Mouse (Mus musculus) embryo, embryonic 10 days (tissue): ENCODE measurements around the gene Ell.

Experiments used
- DNase-seq: peaks from one replicate; pipeline ENCODE4 v3.0.0-alpha.2; 2015; ENCODE audit warnings: low spot score

The Ell gene

DNA sequence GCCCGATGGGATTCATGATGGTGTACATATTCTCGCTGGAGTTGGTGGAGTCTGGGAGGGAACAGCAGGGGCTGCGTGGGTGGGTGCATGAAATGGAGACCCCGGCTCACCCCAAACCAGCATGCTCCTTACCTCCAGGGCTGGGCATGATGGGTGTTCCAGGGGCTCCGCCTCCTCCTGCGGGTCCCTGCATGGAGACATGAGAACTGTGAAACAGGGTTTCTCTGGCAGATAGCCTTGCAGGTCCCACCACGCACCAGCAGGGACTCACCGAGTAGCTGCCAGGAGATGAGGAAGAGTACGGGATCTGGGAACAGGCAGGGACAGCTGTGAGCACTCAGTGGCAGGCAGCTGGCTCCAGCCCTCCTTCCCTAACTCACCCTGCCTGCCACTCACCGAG, 59.5 kb downstream of the Ell start:
- DNase-seq = peak; percentile 63

DNA sequence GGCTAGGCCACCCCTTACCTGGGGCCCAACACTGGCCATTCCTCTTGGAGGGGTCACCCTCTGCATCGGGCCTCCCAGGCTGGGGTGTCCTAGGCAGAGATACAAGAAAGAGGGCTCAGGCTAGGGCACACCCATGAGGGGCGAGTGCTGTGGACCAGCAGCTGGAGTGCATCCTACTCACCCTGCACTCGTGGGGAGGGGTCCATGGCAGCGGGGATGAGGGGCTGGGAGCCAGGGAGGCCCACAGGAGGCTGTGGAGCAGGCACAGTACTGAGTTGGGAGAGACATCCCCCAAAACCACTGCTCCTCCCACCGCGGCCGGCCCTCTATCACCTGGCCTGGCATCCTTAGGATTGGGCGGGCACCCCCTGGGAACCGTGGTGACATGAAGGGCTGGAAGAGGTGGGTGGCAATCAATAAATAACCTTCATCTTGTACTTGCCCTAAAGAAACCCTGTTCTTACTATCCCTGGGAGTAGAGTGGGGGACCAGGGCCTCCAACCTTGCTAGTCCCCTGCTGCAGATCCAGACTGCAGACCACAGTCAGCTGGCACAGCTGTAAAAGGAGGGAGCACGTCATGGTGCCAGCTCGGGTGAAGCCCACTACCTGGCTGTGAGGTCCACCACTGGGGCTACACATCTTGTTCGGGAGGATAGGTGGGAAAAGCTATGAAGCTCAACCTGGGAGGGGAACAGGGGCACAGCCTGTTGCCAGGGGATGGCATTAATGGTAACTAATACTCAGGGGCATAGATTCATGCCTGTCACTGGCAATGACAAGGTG, 60.4 kb downstream of the Ell start:
- no peak for DNase-seq

DNA sequence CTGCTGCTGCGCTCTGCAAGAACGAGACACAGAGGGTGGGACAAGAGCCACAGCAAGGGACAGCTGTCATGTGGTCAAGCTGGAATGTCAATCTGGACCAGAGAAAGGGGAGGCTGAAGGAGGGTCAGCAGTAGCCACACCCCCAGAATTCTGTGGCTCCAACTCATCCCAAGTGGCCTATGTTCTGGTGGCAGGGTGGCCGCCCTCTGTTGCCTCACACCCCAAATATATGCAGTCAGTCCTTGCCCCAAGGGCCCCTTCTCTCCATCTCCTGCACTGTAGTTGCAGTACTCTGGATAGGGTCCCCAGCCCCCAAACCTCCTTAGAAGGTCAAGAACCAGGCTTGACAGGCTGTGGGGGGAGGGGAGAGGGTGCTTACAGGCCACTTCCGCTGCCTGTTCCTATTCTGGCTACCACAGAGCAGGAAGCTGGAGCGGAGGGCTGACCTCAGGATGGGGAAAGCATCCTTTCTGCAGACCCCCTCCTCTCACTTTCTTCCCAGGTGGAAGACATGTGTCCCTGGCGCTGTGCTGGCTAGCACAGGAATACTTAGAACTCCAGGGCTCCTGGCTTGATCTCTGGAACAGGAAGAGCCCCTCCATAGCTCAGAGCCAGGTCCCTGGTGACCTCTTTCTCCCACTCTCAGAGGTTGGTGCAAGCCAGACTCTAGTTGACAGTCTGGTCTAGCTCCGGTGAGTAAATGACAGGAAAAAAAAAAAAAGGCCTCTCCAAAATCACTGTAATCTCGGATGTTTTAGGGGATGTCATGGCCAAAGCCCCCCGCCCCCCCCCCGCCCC, 61.4 kb downstream of the Ell start:
- peak; percentile 73 for DNase-seq

DNA sequence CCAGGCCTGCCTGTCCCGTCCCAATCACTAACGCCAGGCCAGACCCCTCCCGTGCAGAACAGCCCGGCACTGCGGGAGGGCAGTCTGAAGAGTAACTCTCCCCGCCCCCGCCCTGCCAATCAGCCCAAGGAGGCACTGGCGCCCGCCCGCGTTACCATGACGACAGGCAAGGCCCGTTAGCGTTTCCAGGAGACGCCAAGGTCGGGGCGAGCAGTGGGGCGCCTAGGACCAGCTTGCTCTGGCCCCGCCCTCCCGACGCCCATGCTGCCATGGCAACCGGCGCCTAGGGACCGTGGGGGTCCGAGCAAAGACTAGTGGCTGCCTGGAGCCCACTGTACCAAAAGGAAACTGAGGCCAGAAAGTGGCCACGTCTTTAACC, 62.0 kb downstream of the Ell start:
- DNase-seq = peak; percentile 98

DNA sequence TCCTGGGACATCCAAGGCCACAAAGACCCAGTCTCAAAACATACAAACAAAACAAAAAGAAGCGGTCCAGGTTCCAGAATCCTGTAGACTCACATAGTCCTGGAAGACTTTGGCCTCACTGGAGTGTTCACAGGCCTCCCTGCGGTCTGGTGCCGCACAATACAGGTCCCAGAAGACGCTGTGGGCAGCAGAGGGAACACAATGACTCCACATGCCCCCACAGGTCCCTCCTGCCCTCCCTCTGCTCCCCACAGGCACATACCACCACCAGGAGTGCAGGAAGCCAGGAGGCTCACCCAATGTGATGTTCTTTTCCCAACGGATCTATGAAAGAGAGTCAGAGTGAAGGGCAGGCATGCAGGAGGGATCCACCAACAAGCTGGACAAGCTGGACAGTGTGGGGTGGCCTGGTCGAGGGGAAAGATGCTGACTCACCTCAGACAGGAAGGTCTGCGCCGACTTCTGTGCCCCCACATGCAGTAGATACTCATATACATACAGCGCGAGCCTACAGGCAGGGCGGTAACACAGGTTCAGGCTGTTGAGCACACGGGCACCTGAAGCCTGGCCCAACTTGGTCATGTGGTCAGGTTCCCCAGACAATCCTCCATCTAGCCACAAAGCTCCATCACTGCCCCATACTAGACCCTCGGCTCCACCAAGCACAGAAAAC, 63.0 kb downstream of the Ell start:
- no peak for DNase-seq

DNA sequence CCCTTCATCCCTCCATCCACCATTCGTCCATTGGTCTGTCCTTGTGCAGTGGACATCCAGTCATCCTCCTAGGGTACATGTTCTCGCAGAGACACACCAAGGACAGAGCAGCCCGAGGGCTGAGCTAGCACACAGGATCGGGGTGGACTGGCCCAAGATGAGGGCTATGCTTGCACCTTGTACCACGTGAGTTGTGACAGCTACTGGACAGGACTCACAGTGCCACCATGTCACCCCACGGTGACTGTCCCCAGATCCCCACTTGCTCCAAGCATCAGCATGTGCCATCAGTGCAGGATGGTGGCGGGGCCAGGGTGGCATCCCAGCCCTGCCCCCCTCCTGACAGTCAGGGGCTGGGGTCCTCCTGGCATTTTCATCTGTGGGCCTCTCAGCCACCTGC, 65.3 kb downstream of the Ell start:
- no peak for DNase-seq

DNA sequence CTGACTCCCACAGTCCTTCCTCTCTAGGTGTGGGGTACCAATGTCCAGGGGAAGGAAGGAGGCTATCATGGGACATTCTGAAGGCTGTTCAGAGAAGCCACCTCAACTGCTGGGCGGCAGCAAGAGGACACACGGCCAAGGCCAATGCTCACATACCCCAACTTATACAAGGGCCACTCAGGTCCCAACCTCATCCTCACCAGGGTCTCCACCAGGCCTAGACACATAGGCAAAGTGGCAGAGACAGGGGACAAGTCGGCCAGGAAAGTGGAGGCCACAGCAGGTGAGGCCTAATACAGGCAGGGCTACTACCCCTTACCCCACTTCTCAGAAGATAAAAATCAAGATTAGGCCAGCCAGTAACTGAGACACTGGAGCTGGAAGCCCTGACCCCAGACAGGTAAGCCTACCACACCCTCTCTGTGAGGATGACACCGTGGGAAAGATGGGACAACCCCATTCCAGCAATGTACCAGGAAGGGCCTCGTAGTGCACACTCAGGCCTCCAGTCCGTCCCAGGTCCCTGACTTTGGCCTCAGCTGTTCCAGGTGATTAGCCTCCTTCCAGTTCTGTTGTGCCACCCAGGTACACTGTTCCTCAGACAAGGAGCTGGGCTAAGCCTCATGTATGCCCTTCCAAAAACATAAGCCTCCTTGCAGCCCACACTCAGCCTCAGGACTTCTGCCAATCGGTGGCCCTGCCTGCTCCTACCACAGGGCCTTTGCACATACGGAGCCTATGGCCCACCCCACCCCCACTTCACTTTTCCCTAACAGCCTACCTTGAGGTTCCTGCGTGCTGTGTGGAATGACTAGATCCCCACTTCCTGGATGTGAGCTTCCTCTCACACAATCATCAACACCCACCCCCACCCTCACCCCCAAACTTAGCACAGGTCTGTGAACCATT, 66.9 kb downstream of the Ell start:
- no peak for DNase-seq

DNA sequence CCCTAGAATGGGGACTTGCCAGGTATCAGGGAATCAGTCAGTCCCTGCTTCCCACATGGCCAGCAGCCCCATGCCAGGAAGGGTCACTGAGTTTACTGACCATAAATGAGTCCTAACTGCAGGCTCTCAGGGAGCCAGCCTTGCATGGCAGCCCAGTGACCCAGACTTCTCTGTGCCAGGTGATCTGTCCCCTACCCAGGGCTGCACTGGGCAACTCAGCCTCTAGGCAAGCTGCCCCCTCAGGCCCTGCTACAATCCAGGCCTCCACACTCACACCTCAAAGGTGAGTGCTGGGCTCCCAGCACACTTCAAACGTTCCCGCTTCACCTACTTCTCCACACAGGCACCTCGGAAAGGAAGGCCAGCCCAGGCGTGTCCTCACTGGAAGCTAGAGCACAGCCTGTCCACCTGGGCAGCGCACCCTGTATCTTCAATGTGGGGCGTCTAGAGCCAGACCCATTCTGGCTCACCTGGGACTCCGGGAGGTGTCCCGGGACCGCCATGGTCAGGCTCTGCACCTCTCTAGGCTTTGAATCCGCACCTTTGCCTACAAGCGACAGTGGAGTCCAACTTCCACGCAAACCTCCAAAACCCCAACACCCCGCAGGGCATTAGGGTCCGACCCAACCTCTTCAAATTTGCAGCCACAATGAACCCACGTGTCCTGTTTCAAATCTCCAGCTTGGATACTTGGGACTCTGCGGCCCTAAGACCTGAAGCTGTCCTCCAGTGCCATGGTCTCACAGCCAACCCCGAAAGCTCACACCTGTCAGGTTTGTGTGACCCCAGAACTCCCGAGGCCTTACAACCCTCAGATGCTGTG, 67.7 kb downstream of the Ell start:
- no peak for DNase-seq

DNA sequence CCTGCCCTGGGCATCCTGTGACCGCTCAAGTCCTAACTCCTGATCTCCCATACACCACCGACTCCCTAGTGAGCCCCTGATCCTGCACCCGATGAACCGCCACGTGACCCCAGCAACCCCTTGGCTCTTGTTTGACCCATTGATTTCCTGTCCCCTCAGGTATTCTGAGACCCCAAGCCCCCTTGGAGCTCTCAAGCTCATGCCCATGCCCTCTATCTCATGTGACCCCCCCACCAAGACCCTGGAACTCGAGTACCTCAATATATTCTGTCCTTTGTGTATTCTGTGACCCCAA, 68.3 kb downstream of the Ell start:
- DNase-seq = no peak

DNA sequence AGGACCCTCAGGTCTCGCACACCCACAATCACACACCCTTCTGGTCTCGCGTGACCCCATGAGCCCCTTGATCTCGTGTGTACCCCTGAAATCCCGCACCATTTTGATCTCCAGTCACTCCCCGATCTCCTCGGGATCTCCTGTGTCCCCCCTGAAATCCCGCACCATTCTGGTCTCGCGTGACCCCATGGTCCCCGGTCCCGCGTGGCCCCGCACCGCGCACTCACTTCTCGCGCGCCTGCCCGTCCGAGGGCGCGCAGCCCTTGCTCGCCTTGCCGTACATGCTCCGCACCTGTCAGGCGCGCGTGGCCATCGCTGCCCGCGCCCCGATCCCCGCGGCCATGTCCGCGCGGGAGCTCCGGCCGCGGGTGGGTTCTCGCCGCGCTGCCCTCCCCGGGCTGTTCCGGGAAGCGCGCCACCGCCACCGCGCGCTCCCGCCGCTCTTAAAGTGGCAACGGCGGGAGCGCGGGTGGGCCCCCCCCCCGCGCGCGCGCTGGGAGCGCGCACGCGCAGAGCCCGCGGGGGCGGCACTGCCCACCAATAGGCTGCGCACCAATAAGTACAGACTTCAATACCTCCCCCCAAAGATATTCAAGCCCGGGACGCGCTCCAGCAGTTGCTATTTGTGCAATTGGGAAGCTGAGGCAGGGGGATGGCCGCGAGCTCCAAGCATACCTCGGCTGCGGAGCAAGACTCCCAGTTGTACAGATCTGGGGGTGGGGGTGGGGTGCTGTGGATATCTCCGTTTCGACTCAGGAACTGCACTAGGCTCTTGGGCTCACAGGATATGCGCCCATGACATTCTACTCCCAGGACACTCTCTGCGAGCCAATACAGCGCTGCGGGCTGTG, 68.9 kb downstream of the Ell start:
- DNase-seq = peak; percentile 51

DNA sequence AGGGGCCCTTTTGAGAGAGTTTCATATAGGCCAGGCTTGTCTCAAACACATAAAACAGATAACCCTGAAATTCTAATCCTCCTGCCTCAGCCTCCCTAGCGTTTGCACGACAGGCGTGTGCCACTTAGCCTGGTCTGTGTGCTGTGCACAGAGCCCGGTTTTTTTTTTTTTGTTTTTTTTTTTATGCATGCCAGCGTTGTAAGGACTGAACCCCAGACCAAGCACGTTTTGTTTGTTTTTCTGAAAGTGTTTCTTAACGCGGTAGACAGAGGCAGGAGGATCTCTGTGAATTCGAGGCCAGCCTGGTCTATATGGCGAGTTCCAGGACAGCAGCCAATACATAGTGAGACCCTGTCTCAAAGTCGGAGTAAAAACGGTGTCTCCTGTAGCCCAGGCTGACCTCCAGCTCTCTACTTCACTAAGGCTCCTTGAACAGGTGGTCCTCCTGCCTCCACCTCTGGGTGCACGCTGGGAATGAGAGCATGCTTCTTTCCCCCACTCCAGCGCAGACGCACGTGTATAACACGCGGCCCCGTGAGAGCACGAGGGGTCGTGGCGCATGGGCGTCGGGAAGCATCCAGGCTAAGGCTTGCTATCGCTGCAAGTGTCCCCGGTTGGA, 69.6 kb downstream of the Ell start, which contains the start of gene Ssbp4:
TSS of gene Ssbp4 (minus strand) at position 124 of the 619 bp plus-strand sequence.
- DNase-seq = peak; percentile 35

DNA sequence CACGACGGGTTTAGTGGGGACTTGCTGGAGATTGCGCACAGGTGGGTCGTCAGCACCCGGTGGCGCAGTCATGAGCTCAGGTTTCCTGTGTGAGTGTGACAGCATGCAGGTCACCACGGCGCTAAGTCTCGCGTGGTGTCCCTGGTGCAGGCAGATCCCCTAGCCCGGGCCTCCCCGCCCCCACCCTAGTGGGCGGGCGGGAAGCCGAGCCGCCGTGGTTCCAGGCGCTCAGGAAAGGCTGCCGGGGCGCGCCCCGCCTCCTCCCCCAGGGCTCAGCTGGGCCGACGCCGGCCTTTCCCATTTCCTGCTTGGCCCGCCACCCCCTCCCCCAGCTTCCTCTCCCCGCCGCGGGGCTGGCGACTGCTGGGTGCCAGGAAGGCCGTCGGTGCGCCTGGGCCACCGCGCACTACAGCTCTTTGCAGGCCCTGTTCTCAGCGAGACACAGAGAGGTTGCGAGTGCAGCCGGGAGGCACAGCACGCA, 70.2 kb downstream of the Ell start:
- DNase-seq = peak; percentile 79

DNA sequence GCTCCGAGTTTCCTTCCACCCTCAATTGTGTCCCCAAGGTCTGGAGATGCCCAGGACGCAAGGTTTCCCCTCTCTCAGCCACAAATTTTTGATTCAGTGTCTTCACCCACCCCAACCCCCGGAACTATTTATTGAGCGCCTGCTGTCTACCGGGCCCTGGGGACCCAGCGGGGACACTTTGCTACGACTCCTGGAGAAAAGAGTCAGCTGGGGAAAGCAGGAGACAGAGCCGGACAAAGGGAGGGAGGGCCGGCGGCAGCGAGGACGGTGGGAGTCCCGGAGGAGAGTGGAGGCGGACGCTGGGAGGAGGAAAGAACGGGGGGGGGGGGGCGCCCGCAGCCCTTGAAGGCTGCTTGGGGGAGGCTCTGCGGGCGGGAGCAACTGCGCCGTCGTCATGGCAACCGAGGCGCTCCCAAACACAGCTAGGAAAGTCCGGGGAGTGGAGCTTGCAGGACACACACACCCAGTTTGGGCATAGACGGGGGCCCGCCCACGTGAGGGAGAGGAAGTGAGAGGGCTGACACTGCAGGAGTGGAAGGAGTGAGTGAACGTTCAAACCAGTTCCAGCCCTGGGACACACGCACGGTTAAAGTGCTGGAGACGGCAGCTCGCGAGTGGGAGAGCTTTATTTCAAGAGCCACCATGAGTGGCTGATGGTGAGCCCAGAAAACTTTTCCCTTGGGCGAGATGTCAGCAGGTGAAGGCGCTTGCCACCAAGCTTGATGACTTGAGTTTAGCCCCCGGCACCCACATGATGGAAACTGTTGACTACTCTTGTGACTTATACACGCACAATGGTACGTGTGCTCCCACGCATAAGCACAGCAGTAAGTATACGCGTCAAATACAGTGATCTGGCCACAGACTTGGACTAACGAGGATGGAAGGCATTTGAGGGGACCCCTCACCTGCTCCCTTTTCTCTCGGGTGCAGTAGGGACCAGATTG, 70.9 kb downstream of the Ell start:
- peak; percentile 90 for DNase-seq

DNA sequence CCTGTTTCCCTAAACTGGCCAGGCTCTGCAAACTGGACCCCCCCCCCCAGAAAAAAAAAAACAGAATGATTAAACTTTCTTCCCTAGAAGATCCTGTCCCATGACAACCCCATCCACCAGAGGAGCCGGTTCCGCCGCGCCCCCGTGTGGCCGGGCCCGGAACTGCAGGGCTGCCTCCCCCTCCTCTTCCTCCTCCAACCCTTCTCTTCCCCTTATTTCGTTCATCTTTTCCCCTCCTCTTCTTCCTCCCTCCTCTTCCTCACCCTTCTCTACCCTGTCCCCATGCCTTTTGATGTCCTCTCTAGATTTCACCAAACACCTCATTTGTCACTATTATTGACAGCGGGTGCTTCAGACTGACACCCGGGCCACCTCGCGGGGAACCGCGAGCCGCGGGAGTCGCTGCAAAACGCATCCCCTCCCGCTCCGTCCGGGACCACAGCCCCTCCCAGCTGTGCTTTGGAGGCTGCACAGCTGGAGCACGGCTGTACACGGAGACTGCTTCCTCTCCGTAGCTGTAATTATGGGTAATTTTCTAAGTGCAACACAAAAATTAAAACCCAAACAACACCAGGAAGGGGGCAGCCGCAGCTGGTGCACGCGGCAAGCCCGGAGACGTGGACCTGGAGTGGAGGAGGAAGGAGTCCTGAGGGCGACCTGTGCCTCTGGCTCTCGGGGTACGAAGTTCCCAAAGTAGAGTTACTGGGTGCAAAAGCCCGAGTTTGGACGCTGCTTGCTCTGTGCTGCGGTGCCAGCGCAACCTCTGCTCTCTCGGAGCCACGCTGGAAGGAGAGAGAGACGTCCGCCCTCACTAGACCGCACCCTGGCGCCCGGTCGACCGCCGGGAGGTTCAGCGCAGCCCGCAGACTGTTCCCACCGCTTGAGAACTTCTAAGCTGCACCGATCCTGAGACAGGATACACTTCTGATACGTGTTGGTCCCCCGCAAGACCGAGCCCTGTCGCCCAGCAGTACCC, 71.8 kb downstream of the Ell start:
- peak; percentile 74 for DNase-seq

DNA sequence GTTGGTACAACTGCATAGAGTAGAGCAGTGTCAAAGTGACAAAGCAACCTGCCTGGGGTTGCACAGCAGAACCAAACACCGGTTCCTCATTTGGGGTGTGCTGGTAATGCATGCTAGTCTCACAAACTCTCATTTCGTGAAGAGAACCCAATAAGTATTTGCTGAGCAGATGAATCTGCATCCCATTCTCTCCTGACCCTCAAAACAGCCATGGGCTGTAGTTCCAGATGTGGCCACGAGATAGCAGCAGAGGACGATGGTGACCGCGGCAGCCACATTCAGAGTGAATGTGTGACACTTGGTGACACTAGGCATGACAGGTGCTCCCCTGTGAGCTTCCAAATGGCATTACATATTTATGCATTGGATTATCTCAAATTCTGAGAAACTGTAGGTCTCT, 72.6 kb downstream of the Ell start:
- DNase-seq = peak; percentile 94

DNA sequence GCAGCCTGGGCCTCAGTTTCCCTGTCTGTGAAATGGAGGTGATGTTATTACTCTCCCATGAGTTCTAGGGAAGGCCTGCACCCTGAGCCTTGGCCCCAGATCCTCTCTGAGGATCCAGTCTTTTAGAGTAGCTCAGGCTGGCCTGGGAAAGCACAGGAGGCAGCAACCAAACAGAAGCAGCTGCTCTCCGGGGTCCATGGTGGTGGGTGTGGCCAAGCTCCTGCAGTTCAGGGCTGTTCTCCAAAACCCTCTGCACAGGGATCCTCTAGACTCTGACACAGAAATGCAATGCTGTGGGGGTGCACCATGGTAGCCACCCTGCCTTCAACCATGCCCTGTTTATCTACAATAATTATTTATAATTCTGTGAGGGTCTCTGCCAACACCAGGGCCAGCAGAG, 74.5 kb downstream of the Ell start:
- DNase-seq = no peak

DNA sequence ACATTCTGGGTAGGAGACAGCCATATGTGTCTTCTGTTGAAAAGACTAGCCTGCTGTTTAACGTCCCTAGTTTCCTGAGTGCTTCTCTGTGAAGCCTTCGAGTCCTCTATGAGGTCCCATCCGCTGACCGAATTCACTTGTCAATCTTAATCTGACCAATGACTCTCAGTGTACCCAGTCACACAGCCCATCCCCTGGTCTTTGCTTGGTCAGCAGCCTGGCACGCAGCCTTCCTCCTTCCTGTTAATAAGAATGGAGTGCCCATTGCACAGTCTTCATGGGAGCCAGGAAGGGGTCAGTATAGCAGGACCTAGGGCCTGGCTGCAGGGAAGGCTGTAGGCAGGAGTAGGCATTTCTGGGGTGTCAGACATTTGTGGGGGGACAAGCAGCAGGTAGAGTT, 75.2 kb downstream of the Ell start:
- DNase-seq = no peak
